Mouse (Mus musculus) E14TG2a.4 (cell line): ENCODE results near the gene Trmt1.

ENCODE experiments used
- CTCF ChIP-seq: conservative IDR thresholded peaks from 2 replicates; pipeline ENCODE4 v1.5.1; 2014; ENCODE audit warnings: low read length
- POU5F1 ChIP-seq: IDR thresholded peaks from 2 replicates; pipeline ENCODE4 v1.6.1; 2014; ENCODE audit warnings: low read length, borderline replicate concordance

GRCm38 (mm10) chr8:84725941-84726259 is 39.8 kb downstream of the Trmt1 start:
- TF ChIP-seq CTCF = peak; percentile 25
- no peak for TF ChIP-seq POU5F1
